Mouse (Mus musculus): ENCODE results near the gene Gnb1l. TPM values are rescaled to one million over a fixed set of nuclear protein-coding genes. Genes with fewer than 3 reads are reported as not detected.
A peak's percentile ranks its signal among the peaks of the same experiment; 100 is the strongest.

Gnb1l gene
- polyA plus RNA-seq, 1 experiment from 2014 or later, result 16.7 TPM

DNA sequence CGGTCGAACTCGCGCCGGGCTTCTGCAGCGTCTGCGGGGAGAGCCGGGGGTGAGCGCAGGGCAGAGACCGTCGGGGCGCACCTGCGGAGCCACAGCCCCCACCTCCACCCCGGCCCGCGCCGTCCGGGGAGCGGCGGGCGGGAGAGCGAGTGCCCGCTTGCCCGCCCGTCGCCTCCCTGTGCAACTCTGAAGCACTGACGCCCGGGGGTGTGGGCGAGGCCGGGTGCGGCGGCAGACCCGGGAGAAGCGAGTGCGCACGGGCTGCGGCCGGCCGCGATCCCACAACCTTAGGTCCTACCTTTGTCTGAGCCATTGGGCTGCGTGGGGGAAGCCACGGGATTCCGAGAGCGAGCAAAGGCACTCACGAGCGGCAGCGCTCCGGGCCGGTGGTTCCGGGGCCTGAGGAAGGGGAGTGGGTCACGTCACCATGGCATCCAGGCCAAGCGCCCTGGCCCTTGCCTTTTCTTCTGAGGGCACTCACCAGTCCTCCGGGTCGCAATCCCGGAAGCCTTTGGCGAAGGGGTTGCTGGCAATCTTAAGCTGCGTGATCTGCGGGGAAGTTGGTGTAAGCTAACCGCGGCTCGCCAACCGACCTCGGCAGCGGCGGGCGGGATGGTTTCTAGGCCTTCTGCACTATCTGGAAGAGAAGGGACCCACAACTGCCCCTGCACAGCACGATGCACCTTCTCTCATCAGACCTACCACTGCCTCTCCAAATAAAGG is 84.1 kb downstream of the Gnb1l start:
- no peak overlapping the region for H3K27ac ChIP-seq (replicated peaks)
- H3K4me2 ChIP-seq, result peak overlapping the region; percentile 62
- H3K9me3 ChIP-seq, result no peaks in the 10 kb centered on the region
- peak overlapping the region; percentile 39 for H3K4me3 ChIP-seq
- H3K9ac ChIP-seq, result no peak overlapping the region
- peaks cover 88% of the 10 kb centered on the region for H3K27me3 ChIP-seq
- ATAC-seq (ENCODE audit: low FRiP score, low read depth), result peak; percentile 7; the same call in 1 of the 2 replicates
- H3K4me1 ChIP-seq (replicated peaks), result peaks cover 33% of the 10 kb centered on the region
- 3% methylated on average over 57 of the region's 67 CpGs for WGBS
- H3K36me3 ChIP-seq, result no peaks in the 10 kb centered on the region

DNA sequence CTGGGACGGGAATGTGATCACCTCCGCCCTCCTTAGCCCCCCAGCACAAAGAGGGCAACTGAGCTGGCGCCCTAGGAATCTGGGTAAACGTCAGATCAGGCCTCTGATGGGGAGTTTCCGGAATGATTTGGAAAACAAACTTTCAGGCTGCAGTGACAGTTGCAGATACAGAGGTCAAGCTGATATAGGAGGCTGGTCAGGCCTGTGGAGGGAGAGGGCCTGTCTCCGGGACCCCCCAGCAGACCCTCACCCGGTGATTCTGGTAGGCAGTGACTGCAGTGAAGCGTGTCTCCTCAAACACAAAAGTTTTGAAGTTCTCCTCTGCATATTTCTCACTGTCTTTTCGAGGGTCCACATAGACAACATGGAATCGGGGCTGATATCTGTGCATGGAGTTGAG is 84.7 kb downstream of the Gnb1l start:
- no peak overlapping the region for H3K9ac ChIP-seq
- no peak overlapping the region for H3K4me2 ChIP-seq
- no peaks in the 10 kb centered on the region for H3K9me3 ChIP-seq
- no peak for ATAC-seq (ENCODE audit: low FRiP score, low read depth)
- WGBS, result 13% methylated on average over 10 of the region's 10 CpGs
- H3K27me3 ChIP-seq, result peaks cover 88% of the 10 kb centered on the region
- H3K4me3 ChIP-seq, result no peak overlapping the region
- H3K36me3 ChIP-seq, result no peaks in the 10 kb centered on the region
- no peak overlapping the region for H3K27ac ChIP-seq (replicated peaks)
- H3K4me1 ChIP-seq (replicated peaks), result peaks cover 39% of the 10 kb centered on the region

DNA sequence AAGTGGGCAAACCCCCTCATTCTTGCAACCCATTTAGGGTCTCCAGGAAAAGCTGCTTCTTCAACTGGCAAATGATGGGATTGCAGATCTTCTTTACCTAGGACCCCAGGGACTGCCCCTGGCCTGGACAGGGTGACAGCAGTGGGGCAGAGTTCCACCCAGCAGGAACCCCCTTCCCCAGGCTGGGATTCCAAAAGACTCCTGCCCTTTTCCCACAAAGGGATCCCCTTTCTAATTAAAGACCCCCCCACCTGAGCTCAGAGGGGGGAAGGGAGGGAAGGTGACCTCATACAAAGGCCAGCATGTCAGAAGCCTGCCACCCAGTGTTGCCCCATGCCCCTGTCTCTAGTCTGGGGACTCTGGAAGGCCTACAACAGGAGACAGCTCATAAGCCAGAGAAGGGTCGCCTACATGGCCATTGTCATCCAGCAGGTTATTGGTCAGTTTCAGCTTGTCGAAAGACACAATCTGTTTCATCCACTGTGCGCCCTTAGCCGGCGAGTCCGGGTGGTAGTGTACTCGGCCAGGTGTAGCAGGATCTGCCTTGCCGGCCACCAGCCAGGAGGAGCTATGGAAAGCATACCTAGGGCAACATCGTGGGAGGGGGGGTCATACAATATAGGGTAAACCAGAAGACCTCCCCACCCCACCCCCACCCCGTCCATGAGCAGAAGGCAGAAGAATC is 85.3 kb downstream of the Gnb1l start:
- H3K9me3 ChIP-seq, result no peaks in the 10 kb centered on the region
- WGBS, result 17% methylated on average over 10 of the region's 10 CpGs
- peaks cover 39% of the 10 kb centered on the region for H3K4me1 ChIP-seq (replicated peaks)
- no peak overlapping the region for H3K4me2 ChIP-seq
- no peak overlapping the region for H3K27ac ChIP-seq (replicated peaks)
- peaks cover 89% of the 10 kb centered on the region for H3K27me3 ChIP-seq
- H3K36me3 ChIP-seq, result no peaks in the 10 kb centered on the region
- no peak for ATAC-seq (ENCODE audit: low FRiP score, low read depth)
- no peak overlapping the region for H3K9ac ChIP-seq
- H3K4me3 ChIP-seq, result no peak overlapping the region

DNA sequence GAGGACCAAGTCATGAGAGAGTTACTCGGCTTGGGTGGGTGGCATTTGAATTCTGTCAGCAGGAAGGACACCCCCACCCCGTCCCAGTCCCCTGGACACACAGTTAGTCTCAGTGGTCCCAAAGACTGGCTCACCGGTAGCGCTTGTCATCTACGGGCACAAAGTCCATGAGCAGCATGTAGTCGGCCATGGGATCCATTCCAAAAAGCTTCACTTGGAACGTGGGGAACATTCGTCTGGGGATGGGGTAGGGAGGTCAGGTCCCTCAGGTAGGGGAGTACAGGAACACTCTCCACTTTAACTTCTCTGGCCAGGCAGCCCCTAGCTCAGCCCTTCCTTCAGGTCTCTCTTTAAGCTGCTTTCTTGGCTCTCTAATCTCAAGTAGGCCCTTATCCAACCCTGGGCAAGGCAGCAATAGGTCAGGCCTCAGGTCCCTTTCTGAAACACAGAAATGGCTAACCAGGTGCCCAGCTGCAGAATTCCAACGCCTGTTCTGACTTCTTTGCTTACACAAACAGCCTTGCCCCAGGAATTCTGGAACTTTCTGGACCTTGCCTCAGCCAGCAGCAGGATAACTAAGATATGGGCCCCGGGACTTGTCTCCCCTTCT is 86.5 kb downstream of the Gnb1l start:
- H3K9me3 ChIP-seq, result no peaks in the 10 kb centered on the region
- H3K36me3 ChIP-seq, result no peaks in the 10 kb centered on the region
- no peak overlapping the region for H3K9ac ChIP-seq
- 14% methylated on average over 10 of the region's 10 CpGs for WGBS
- peaks cover 92% of the 10 kb centered on the region for H3K27me3 ChIP-seq
- no peak for ATAC-seq (ENCODE audit: low FRiP score, low read depth)
- 0 out of 2 replicates have a peak overlapping the region, but pooled peaks have one; percentile 59 for H3K4me2 ChIP-seq
- H3K27ac ChIP-seq (replicated peaks), result no peak overlapping the region
- no peak overlapping the region; the same call in 1 of the 2 replicates for H3K4me3 ChIP-seq
- H3K4me1 ChIP-seq (replicated peaks), result peaks cover 40% of the 10 kb centered on the region

DNA sequence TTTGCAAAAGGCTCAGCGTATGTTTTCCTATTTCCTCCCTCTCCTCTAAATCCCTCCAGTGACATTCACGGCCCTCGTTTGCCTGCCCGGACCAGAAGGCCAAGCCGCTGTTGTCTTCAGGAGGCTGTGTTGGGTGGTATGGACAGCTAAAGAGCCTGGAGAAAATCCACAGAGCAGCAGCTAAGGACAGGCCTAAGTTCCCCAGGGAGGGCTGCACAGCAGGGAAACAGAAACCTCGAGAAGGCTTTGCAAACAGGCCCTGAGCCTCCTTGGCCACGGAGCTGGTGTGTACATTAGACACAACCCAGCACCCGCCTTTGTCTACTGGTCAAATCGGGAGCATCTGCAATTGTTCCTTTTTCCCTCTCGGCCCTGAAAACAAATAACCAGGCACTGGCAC is 87.2 kb downstream of the Gnb1l start:
- Histone ChIP-seq H3K27ac (replicated peaks) (no peak overlapping the region), H3K4me3 (peak overlapping the region; percentile 36; the same call in 1 of the 2 replicates), H3K36me3 (no peaks in the 10 kb centered on the region), H3K9ac (no peak overlapping the region), H3K9me3 (no peaks in the 10 kb centered on the region), H3K27me3 (peaks cover 92% of the 10 kb centered on the region), H3K4me1 (replicated peaks) (peaks cover 47% of the 10 kb centered on the region), H3K4me2 (peak overlapping the region; percentile 59; the same call in 1 of the 2 replicates)
- WGBS, result 8% methylated on average over 10 of the region's 10 CpGs
- ATAC-seq (ENCODE audit: low FRiP score, low read depth), result no peak

DNA sequence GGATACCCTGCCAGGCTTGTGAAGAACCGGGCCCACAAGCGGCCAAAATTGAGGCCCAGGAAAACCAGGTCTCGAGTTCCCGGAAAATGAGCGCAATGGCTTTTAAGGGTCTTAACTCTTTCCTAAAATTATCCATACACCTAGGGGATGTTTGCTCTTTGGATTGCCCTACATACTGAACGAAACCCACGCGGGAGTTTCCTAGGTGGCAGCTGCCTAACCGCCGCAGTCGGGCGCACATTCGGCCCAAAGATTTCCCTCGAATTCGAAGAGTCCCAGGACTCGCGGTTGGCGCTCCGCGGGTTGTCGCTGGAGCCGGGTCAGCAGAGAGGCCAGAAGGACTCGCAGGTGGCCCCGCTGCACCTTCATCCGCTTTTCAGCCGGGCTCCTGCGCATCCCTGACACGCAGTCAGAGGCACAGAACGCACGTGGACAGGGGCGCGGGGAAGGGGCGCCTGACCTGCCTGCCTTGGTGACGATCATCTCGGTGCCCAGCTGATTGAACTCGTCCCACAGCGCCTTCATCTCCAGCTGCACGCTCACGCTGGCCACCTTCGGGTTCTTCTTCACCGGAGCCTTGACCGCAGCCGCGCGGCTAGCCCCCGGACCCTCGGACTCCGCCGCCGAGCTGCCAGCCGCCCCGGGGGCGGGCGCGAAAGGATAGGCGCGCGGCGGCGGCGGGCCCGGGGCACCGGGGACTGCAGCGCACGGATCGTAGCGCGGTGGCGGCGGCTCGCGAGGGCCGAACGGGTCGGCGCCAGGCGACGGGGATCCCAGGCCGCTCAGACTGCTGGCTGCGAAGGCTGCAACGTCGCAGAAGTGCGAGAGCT is 87.8 kb downstream of the Gnb1l start:
- H3K9me3 ChIP-seq, result no peaks in the 10 kb centered on the region
- no peak overlapping the region for H3K9ac ChIP-seq
- H3K36me3 ChIP-seq, result no peaks in the 10 kb centered on the region
- H3K4me1 ChIP-seq (replicated peaks), result peaks cover 48% of the 10 kb centered on the region
- peak overlapping the region; percentile 36 for H3K4me3 ChIP-seq
- H3K4me2 ChIP-seq, result peak overlapping the region; percentile 59
- H3K27me3 ChIP-seq, result peaks cover 92% of the 10 kb centered on the region
- no peak overlapping the region for H3K27ac ChIP-seq (replicated peaks)
- no peak for ATAC-seq (ENCODE audit: low FRiP score, low read depth)
- WGBS, result 2% methylated on average over 81 of the region's 83 CpGs

DNA sequence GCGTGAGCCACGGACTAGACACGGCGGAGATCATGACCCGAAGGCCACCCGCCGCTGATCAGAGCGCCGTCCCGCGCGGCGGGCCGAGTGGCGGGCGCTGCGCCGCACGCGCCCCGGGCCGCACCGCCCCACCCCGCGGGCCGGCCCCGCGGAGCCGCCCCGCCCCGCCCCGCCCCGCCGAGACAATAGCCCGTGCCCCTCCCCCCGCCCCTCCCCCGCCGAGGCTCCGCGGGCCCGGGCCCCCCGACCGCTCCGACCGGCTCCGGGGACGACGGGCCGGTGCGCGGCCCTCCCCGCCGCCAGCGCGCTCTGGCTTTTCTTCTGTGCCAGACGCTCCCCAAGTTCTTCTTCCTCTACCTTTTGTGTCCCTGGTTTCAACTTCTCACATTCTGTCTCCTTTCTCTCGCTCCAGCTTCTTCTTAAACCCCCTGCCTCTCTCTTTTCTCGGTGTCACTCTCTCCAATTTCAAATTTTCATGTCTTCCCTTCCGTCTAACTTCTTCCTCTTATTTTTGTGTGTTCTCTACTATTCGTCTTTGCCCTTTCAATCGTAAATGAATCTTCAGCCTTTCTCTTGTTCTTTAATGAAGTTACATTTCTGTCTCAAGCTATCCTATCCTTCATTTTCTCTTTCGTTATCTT is 88.5 kb downstream of the Gnb1l start:
- Histone ChIP-seq H3K27ac (replicated peaks) (no peak overlapping the region), H3K9ac (no peak overlapping the region), H3K4me3 (peak overlapping the region; percentile 36), H3K9me3 (no peaks in the 10 kb centered on the region), H3K4me2 (peak overlapping the region; percentile 59), H3K4me1 (replicated peaks) (peaks cover 47% of the 10 kb centered on the region), H3K36me3 (no peaks in the 10 kb centered on the region), H3K27me3 (peaks cover 92% of the 10 kb centered on the region)
- WGBS, result under 1% methylated on average over 43 of the region's 62 CpGs
- no peak for ATAC-seq (ENCODE audit: low FRiP score, low read depth)

DNA sequence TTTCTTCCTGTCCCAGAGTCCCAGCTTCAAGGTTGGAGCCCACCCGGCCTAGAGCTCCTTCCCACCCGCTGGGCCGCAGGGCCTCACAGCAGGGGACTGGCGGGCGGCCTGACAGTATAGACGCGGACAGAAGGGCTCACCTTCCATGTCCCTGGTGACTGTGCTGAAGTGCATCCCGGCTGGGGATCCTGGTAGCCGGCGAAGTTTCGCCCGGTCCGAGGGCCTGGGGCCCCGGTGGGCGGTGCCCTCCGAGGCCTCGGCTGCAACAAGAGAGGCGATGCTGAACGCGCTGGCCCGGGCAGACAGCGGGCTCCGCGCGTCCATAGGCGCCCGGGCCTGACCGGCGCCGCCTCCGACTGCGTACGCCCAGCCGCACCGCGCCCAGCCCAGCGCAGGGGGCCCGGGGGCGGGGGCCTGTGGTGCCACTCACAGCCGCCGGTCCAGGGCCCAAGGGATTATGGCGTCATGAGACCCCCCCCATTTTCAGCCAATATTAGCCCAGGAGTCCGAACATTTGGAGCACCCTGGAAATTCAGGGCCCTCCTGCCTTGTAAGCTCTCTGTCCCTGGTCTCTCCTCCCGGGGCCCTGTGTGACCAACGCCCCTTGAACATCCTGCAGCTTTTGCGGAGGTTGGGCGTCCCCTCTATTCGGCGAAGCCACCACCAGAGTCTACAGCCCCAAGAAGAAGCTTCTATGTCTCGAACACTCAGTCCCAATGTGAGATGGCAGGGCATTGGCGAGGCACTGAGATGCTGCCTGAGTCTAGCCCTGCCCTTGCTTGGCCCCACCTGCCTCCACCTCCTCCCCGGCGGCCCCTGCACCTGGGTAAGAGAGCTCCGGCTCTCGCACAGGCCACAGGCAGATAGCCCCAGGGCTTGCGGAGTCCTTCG is 89.6 kb downstream of the Gnb1l start:
- peak overlapping the region; percentile 12 for H3K4me3 ChIP-seq
- H3K4me2 ChIP-seq, result peak overlapping the region; percentile 39
- peaks cover 40% of the 10 kb centered on the region for H3K4me1 ChIP-seq (replicated peaks)
- H3K27ac ChIP-seq (replicated peaks), result no peak overlapping the region
- H3K9me3 ChIP-seq, result no peaks in the 10 kb centered on the region
- no peak for ATAC-seq (ENCODE audit: low FRiP score, low read depth)
- no peak overlapping the region for H3K9ac ChIP-seq
- 1% methylated on average over 41 of the region's 57 CpGs for WGBS
- no peaks in the 10 kb centered on the region for H3K36me3 ChIP-seq
- H3K27me3 ChIP-seq, result peaks cover 88% of the 10 kb centered on the region

DNA sequence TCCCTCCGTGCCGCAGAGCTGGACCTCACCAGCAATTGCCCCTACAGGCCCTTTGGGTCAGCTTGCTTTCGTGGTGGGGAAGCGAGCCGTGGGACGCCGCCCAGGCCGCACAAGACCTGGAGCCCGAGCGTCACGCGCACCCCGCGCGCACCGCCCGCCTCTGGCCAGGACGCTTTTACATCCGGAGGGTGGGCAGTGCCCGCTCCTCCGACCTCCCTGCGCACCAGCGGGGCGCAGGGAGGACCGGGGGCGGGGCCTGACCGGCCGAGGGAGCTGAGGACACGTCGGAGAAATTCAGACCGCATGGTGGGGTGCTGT is 90.2 kb downstream of the Gnb1l start:
- ATAC-seq (ENCODE audit: low FRiP score, low read depth), result no peak
- no peak overlapping the region for H3K4me3 ChIP-seq
- H3K9me3 ChIP-seq, result no peaks in the 10 kb centered on the region
- H3K27ac ChIP-seq (replicated peaks), result no peak overlapping the region
- H3K27me3 ChIP-seq, result peaks cover 88% of the 10 kb centered on the region
- no peak overlapping the region for H3K4me2 ChIP-seq
- peaks cover 40% of the 10 kb centered on the region for H3K4me1 ChIP-seq (replicated peaks)
- H3K36me3 ChIP-seq, result no peaks in the 10 kb centered on the region
- no peak overlapping the region for H3K9ac ChIP-seq
- 4% methylated on average over 31 of the region's 31 CpGs for WGBS

DNA sequence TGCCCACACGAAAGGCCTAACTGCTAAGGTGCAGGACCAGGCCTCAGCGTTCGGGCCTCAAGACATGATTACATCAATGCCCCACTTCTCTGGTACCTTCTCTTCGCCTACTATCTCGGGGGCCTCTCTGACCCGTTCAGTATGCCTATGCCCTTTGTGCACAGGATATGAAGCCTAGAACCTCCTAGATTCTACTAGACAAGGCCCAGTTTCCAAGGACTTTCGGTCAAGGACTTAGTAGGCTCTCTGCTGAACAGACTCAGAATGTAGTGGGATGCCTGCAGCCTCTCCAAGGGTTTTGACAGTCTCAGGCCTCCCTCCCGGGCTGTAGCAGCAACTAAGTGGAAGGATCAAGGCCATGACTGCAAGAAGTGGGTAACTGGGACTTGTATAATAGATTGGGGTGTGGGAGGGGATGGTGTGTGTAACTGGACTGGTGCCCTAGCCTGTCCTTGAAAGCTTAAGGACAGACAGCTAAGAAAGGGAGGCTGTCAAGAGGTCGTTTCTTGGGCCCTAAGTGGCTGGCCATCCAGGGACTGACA is 90.6 kb downstream of the Gnb1l start:
- ATAC-seq (ENCODE audit: low FRiP score, low read depth), result no peak
- Histone ChIP-seq H3K4me1 (replicated peaks) (peaks cover 40% of the 10 kb centered on the region), H3K4me3 (no peak overlapping the region), H3K27me3 (peaks cover 88% of the 10 kb centered on the region), H3K36me3 (no peaks in the 10 kb centered on the region), H3K27ac (replicated peaks) (no peak overlapping the region), H3K9ac (no peak overlapping the region), H3K4me2 (no peak overlapping the region), H3K9me3 (no peaks in the 10 kb centered on the region)
- WGBS, result 21% methylated on average over 9 of the region's 9 CpGs

All from hindbrain, embryonic 15.5 days (tissue).